Mouse (Mus musculus): ENCODE results near the gene Gclc.

DNA sequence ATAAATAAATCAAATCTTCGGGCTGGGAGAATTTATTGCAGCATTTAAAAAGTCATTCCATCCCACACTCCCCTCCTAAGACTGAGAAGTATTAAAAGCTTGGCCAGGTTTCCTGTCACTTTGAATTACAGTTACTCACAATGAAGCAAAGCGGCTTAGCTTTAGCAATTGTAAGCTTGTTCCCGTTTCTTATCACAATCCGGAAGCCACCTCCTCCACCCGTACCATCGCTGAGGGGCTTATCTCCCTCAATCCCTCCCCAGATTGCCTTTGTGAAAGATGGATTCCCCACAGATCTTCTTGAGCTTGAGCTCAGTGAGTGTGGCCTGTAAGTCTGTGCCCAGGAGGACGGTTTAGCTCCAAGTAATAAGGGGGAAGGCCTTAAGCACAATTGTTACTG, 64.5 kb downstream of the Gclc start:
- TF ChIP-seq POLR2A (IDR thresholded peaks at IDR 0.05; ENCODE audit: low read depth, low read length) (no peak), CTCF (IDR thresholded peaks at IDR 0.05; ENCODE audit: extremely low read depth, insufficient read length, insufficient replicate concordance, low read depth, low read length) (no peak)

All from small intestine, adult 2 months (tissue).